Mouse (Mus musculus) forebrain, postnatal 0 days (tissue): ENCODE measurements around the gene Timm23. TPM values are rescaled to one million over a fixed set of nuclear protein-coding genes. Genes with fewer than 3 reads are reported as not detected.

Source experiments
- ATAC-seq: fragments of 200-750 bp; cut with Nextera tagmentation; 2 replicates; pipeline ENCODE4 v1.8.0; 2017; ENCODE audit warnings: mild to moderate bottlenecking, moderate library complexity
- DNase-seq: peaks from one replicate; pipeline ENCODE4 v3.0.0-alpha.2; 2015
- H3K27ac ChIP-seq: fragments of 300-500 bp; sonication (generic); 2 replicates; pipeline ENCODE4 v1.5.1; 2014; ENCODE audit warnings: low read depth, mild to moderate bottlenecking, antibody characterized with exemption, low read length, moderate library complexity, mixed read lengths
- H3K27me3 ChIP-seq: fragments of 300-500 bp; sonication (generic); 2 replicates; pipeline ENCODE4 v1.6.1; 2014; ENCODE audit warnings: mild to moderate bottlenecking, low read length, mixed read lengths; ENCODE audit not compliant: insufficient read depth
- H3K36me3 ChIP-seq: fragments of 300-500 bp; sonication (generic); 2 replicates; pipeline ENCODE4 v1.6.1; 2014; ENCODE audit warnings: mild to moderate bottlenecking, moderate library complexity; ENCODE audit not compliant: insufficient read depth
- H3K4me1 ChIP-seq: fragments of 300-500 bp; sonication (generic); 2 replicates; pipeline ENCODE4 v1.6.1; 2014; ENCODE audit warnings: antibody characterized with exemption; ENCODE audit not compliant: insufficient read depth
- H3K4me2 ChIP-seq: fragments of 300-500 bp; sonication (generic); 2 replicates; pipeline ENCODE4 v1.6.1; 2014; ENCODE audit warnings: low read depth, mild to moderate bottlenecking, moderate library complexity
- H3K4me3 ChIP-seq: fragments of 300-500 bp; sonication (generic); 2 replicates; pipeline ENCODE4 v1.5.1; 2014; ENCODE audit warnings: low read depth, low read length, mixed read lengths
- H3K9ac ChIP-seq: fragments of 300-500 bp; sonication (generic); 2 replicates; pipeline ENCODE4 v1.6.1; 2014; ENCODE audit warnings: mild to moderate bottlenecking
- H3K9me3 ChIP-seq: fragments of 300-500 bp; sonication (generic); 2 replicates; pipeline ENCODE4 v1.6.1; 2016; ENCODE audit warnings: low read length
- CTCF ChIP-seq: sonication (generic); IDR thresholded peaks from 2 replicates; pipeline ENCODE4 v1.5.1; 2016; ENCODE audit warnings: antibody characterized with exemption, control low read depth, low read depth
- WGBS: fragments of 180-500 bp; shearing (Covaris S2); extraction: QIAGEN DNeasy Blood & Tissue Kit; methylation state at CpG from one replicate; pipeline ENCODE4 v1.1.7; 2014; 5-methylcytosine and 5-hydroxymethylcytosine counted together
- polyA plus RNA-seq: library from polyadenylated mRNA; unstranded; fragments of >200 nt; fragmentation: Nextera tagmentation; extraction: Ambion mirVana; gene quantifications from 2 replicates; pipeline ENCODE4 v1.2.1, GENCODE M21; 2015
- total RNA-seq: library from RNA; depleted of rRNA; stranded (reverse); fragments of >200 nt; gene quantifications from 2 replicates; pipeline ENCODE4 v1.2.3, GENCODE M21; 2014

The Timm23 gene
- total and polyA plus RNA-seq, 2 experiments from 2014 or later, result 123 to 253 TPM

GRCm38 (mm10) chr14:32175310-32175709 is 26.4 kb downstream of the Timm23 start:
- WGBS, result 92% methylated on average over 2 of the region's 2 CpGs
- Histone ChIP-seq H3K27me3 (no peaks in the 10 kb centered on the region), H3K36me3 (peaks cover 37% of the 10 kb centered on the region), H3K4me1 (no peaks in the 10 kb centered on the region), H3K27ac (no peak overlapping the region), H3K4me2 (no peak overlapping the region), H3K4me3 (no peak overlapping the region), H3K9me3 (no peaks in the 10 kb centered on the region), H3K9ac (no peak overlapping the region)
- ATAC-seq, result no peak
- TF ChIP-seq CTCF, result no peak
- DNase-seq, result no peak

GRCm38 (mm10) chr14:32170137-32170536 is 31.6 kb downstream of the Timm23 start:
- Histone ChIP-seq H3K27me3 (no peaks in the 10 kb centered on the region), H3K4me3 (no peak overlapping the region), H3K36me3 (peaks cover 18% of the 10 kb centered on the region), H3K4me2 (no peak overlapping the region), H3K4me1 (peaks cover 6% of the 10 kb centered on the region; the same call in 1 of the 2 replicates), H3K27ac (no peak overlapping the region), H3K9ac (no peak overlapping the region), H3K9me3 (no peaks in the 10 kb centered on the region)
- DNase-seq, result no peak
- no peak for TF ChIP-seq CTCF
- peak; percentile 59; the same call in 1 of the 2 replicates for ATAC-seq
- WGBS, result 76% methylated on average over 4 of the region's 4 CpGs

- TF ChIP-seq CTCF, result no peak
- H3K27ac ChIP-seq, result no peak overlapping the region
Observed at GRCm38 (mm10) chr14:32168653-32169231, 33.0 kb downstream of the Timm23 start.

GRCm38 (mm10) chr14:32167326-32167725 is 34.4 kb downstream of the Timm23 start:
- Histone ChIP-seq H3K4me3 (no peak overlapping the region), H3K9ac (no peak overlapping the region), H3K9me3 (no peaks in the 10 kb centered on the region), H3K27ac (no peak overlapping the region), H3K27me3 (no peaks in the 10 kb centered on the region), H3K36me3 (no peaks in the 10 kb centered on the region), H3K4me2 (no peak overlapping the region), H3K4me1 (peaks cover 6% of the 10 kb centered on the region; the same call in 1 of the 2 replicates)
- no peak for DNase-seq
- no peak for TF ChIP-seq CTCF
- WGBS, result 92% methylated on average over 5 of the region's 5 CpGs
- ATAC-seq, result no peak

More at GRCm38 (mm10) chr14:32168653-32169231, 33.0 kb downstream of the Timm23 start:
- peaks cover 12% of the 10 kb centered on the region for H3K36me3 ChIP-seq
- ATAC-seq (no peak), DNase-seq (no peak)
- H3K4me1 ChIP-seq, result peaks cover 6% of the 10 kb centered on the region; the same call in 1 of the 2 replicates
- H3K9me3 ChIP-seq, result no peaks in the 10 kb centered on the region
- no peak overlapping the region for H3K4me2 ChIP-seq
- no peak overlapping the region for H3K9ac ChIP-seq
- H3K27me3 ChIP-seq, result no peaks in the 10 kb centered on the region
- 70% methylated on average over 3 of the region's 3 CpGs for WGBS
- no peak overlapping the region for H3K4me3 ChIP-seq

GRCm38 (mm10) chr14:32166840-32167239 is 34.9 kb downstream of the Timm23 start:
- Histone ChIP-seq H3K9ac (no peak overlapping the region), H3K4me2 (no peak overlapping the region), H3K4me3 (no peak overlapping the region), H3K4me1 (peaks cover 6% of the 10 kb centered on the region; the same call in 1 of the 2 replicates), H3K9me3 (no peaks in the 10 kb centered on the region), H3K36me3 (no peaks in the 10 kb centered on the region), H3K27ac (no peak overlapping the region), H3K27me3 (no peaks in the 10 kb centered on the region)
- DNase-seq (no peak), ATAC-seq (no peak)
- WGBS, result 73% methylated on average over 1 of the region's 1 CpGs
- TF ChIP-seq CTCF, result no peak

- no peak for DNase-seq
- no peak for ATAC-seq
- Histone ChIP-seq H3K4me1 (peaks cover 7% of the 10 kb centered on the region; the same call in 1 of the 2 replicates), H3K9ac (no peak overlapping the region), H3K9me3 (no peaks in the 10 kb centered on the region), H3K4me2 (0 out of 2 replicates have a peak overlapping the region, but pooled peaks have one; percentile 93), H3K27ac (no peak overlapping the region), H3K36me3 (no peaks in the 10 kb centered on the region), H3K27me3 (no peaks in the 10 kb centered on the region), H3K4me3 (peak overlapping the region; percentile 40)
- 79% methylated on average over 2 of the region's 2 CpGs for WGBS
- TF ChIP-seq CTCF, result no peak
Observed at GRCm38 (mm10) chr14:32166062-32166441, 35.6 kb downstream of the Timm23 start.

GRCm38 (mm10) chr14:32165278-32166061 is 36.2 kb downstream of the Timm23 start:
- peak; percentile 18 for DNase-seq
- Histone ChIP-seq H3K9ac (peak overlapping the region; percentile 57), H3K9me3 (no peaks in the 10 kb centered on the region), H3K4me3 (peak overlapping the region; percentile 40), H3K27ac (no peak overlapping the region), H3K4me2 (peak overlapping the region; percentile 93), H3K4me1 (peaks cover 13% of the 10 kb centered on the region), H3K36me3 (no peaks in the 10 kb centered on the region), H3K27me3 (no peaks in the 10 kb centered on the region)
- 1% methylated on average over 42 of the region's 42 CpGs for WGBS
- ATAC-seq, result peak; percentile 48
- no peak; the same call in 1 of the 2 replicates for TF ChIP-seq CTCF
